Mouse (Mus musculus) kidney, adult 2 months (tissue): Measurements from ENCODE around the gene Myh11. TPM values are rescaled to one million over a fixed set of nuclear protein-coding genes. Genes with fewer than 3 reads are reported as not detected.

Source experiments
- DNase-seq: peaks from one replicate; pipeline ENCODE4 v3.0.0; 2021
- H3K27ac ChIP-seq: fragments of 200-500 bp; 2 replicates; pipeline ENCODE4 v1.5.1; 2012; ENCODE audit warnings: low read depth, low read length, control low read depth, inconsistent platforms; ENCODE audit not compliant: insufficient read depth
- H3K27me3 ChIP-seq: fragments of 200-500 bp; replicated peaks from 2 replicates; pipeline ENCODE4 v1.6.1; 2012; ENCODE audit warnings: mild to moderate bottlenecking, moderate library complexity, low read length, inconsistent platforms; ENCODE audit not compliant: control insufficient read depth, insufficient read depth
- H3K36me3 ChIP-seq: fragments of 200-500 bp; 2 replicates; pipeline ENCODE4 v1.6.1; 2012; ENCODE audit warnings: mild to moderate bottlenecking, moderate library complexity, low read length, inconsistent platforms; ENCODE audit not compliant: control insufficient read depth, insufficient read depth
- H3K4me1 ChIP-seq: fragments of 200-500 bp; 2 replicates; pipeline ENCODE4 v1.6.1; 2011; ENCODE audit warnings: low read length; ENCODE audit not compliant: control insufficient read depth, insufficient read depth
- H3K4me3 ChIP-seq: fragments of 200-500 bp; 2 replicates; pipeline ENCODE4 v1.5.1; 2011; ENCODE audit warnings: mild to moderate bottlenecking, low read depth, low read length, control low read depth; ENCODE audit not compliant: insufficient read depth
- CTCF ChIP-seq: fragments of 200-500 bp; conservative IDR thresholded peaks from 2 replicates; pipeline ENCODE4 v1.5.1; 2011; ENCODE audit warnings: low read depth, mild to moderate bottlenecking, control low read depth, low read length, moderate library complexity, mixed read lengths; ENCODE audit not compliant: insufficient read depth, insufficient read length
- POLR2A ChIP-seq: fragments of 200-500 bp; IDR thresholded peaks from one replicate; pipeline ENCODE4 v1.6.1; 2011; ENCODE audit warnings: low read depth, low read length, control low read depth
- WGBS: fragments of 180-500 bp; shearing (Covaris S2); methylation state at CpG from one replicate; pipeline ENCODE4 v1.1.7; 2018; 5-methylcytosine and 5-hydroxymethylcytosine counted together
- polyA plus RNA-seq: library from polyadenylated mRNA; depleted of rRNA; stranded (reverse); fragments of >200 nt; gene quantifications from 2 replicates; pipeline ENCODE4 v1.2.3, GENCODE M21; 2012

The Myh11 gene
- polyA plus RNA-seq, 1 experiment, result 5.9 TPM

DNA sequence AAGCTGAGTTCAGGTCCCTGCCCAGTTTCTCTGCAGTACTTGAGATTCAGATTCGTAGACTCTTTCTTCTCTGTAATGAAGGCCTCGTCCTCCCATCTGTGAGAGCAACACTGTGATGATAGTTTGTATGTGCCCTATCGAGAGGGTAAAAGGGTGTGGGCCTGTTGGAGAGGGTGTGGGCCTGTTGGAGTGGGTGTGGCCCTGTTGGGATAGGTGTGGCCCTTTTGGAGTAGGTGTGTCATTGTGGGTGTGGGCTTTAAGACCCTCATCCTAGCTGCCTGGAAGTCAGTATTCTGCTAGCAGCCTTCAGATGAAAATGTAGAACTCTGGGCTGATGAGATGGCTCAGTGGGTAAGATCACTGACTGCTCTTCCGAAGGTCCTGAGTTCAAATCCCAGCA lies 124.7 kb downstream of the Myh11 start:
- TF ChIP-seq CTCF, result no peak
- no peak for TF ChIP-seq POLR2A
- Histone ChIP-seq H3K36me3 (no peaks in the 10 kb centered on the region; the same call in none of the 2 replicates), H3K27ac (no peak overlapping the region), H3K4me3 (no peak overlapping the region), H3K4me1 (peaks cover 2% of the 10 kb centered on the region; the same call in 1 of the 2 replicates), H3K27me3 (no peaks in the 10 kb centered on the region)
- DNase-seq, result no peak
- WGBS, result 88% methylated on average over 4 of the region's 4 CpGs

DNA sequence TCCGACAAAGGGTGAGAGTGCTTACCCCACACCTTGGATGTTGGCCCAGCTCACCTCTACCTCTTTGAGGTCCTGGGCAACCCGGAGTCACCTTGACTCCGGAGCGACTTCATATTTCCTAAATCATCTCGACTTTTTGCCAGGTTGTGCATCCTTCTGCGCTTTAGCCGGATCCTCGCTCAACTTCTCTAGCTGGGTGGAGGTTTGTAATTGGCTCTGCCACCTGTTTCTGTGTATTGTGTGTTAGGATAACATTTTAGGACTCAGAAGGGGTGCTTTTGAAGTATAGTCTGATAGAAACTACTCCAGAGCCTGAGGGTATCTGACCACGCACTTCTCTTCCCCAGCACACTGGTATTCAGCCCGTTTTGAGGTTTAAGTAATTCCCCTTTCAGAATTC lies 127.4 kb downstream of the Myh11 start:
- Histone ChIP-seq H3K4me1 (peaks cover 2% of the 10 kb centered on the region; the same call in 1 of the 2 replicates), H3K36me3 (no peaks in the 10 kb centered on the region), H3K27me3 (no peaks in the 10 kb centered on the region), H3K4me3 (peak overlapping the region; percentile 71), H3K27ac (no peak overlapping the region)
- 9% methylated on average over 10 of the region's 10 CpGs for WGBS
- DNase-seq, result peak; percentile 8
- no peak for TF ChIP-seq CTCF
- no peak for TF ChIP-seq POLR2A

DNA sequence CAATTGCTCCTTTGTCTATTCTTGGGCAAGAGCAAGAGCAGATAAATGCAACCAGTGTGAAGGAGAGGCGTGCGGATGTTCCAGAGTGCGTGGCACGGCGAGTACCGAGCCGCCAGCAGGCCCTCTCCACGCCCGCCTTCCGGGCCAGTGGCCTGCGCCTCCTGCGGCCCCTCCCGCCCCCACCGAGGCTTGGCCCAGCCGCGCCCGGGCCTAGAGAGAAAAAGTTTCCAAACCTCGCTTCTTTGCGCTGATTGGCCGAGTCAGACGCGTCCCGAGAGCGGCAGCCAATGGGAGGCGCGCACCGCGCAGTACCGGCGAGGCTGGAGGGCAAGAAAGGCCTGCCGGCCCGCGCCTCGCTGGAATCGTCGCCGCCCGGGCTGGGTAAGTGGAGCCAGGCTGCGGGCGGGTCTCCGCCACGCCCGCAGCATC lies 128.2 kb downstream of the Myh11 start, which contains the start of the genes Nde1 and Marf1:
Gene Nde1 (plus strand): TSS at position 288 of the 429 bp plus-strand sequence.
Gene Marf1 (minus strand): TSS at position 364 of the 429 bp plus-strand sequence.
- Histone ChIP-seq H3K4me1 (peaks cover 5% of the 10 kb centered on the region; the same call in 1 of the 2 replicates), H3K27me3 (no peaks in the 10 kb centered on the region), H3K27ac (peak within 1 kb of the TSS; percentile 79), H3K4me3 (peak within 1 kb of the TSS; percentile 71), H3K36me3 (no peaks in the 10 kb centered on the region)
- peak; percentile 97 for DNase-seq
- WGBS, result under 1% methylated on average over 40 of the region's 43 CpGs
- TF ChIP-seq POLR2A, result peak; percentile 80
- TF ChIP-seq CTCF, result no peak

DNA sequence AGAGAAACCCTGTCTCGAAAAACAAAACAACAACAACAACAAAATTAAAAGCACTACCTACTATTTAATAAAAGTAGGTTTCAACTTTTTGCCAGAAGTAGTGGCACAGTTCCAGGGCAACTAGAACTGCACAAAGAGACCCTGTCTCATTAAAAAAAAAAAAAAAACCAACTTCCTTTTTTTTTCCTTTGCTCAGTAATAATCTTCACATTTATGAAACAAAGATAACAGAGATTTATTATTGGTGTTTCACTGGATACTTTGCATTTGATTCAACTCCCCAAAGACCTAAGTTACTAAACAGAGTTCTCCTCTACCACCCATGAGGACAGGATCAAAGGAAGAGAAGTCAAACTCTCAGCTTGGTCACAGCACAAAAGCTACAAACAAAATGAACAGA lies 130.2 kb downstream of the Myh11 start:
- Histone ChIP-seq H3K4me1 (peaks cover 8% of the 10 kb centered on the region; the same call in 1 of the 2 replicates), H3K4me3 (no peak overlapping the region), H3K27me3 (no peaks in the 10 kb centered on the region), H3K27ac (no peak overlapping the region), H3K36me3 (no peaks in the 10 kb centered on the region)
- TF ChIP-seq POLR2A, result no peak
- WGBS, result 85% methylated on average over 1 of the region's 1 CpGs
- DNase-seq, result no peak

DNA sequence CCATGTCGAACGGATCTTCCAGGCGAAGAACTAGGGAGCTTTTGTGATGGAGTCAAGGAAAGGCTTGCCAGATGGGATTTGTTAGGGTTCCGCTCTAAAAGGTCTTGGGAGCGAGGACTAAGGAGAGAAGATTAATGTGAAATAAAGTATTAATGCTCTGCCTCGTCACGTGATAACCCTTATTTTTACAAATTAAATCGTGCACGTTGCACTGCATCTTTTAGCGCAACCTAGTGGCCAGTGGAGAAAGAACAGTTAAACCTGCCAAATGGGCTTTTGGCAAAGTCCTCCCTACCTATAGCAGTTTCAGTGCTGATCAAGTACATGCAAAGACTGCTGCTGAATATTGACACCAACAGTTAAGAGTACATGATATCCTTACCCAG lies 131.4 kb downstream of the Myh11 start:
- H3K36me3 ChIP-seq, result no peaks in the 10 kb centered on the region
- no peaks in the 10 kb centered on the region for H3K27me3 ChIP-seq
- peak; percentile 89 for DNase-seq
- WGBS, result under 1% methylated on average over 10 of the region's 10 CpGs
- peaks cover 8% of the 10 kb centered on the region; the same call in 1 of the 2 replicates for H3K4me1 ChIP-seq
- peak overlapping the region; percentile 85 for H3K4me3 ChIP-seq
- TF ChIP-seq POLR2A (no peak), CTCF (peak; percentile 55)
- H3K27ac ChIP-seq, result peak overlapping the region; percentile 100

DNA sequence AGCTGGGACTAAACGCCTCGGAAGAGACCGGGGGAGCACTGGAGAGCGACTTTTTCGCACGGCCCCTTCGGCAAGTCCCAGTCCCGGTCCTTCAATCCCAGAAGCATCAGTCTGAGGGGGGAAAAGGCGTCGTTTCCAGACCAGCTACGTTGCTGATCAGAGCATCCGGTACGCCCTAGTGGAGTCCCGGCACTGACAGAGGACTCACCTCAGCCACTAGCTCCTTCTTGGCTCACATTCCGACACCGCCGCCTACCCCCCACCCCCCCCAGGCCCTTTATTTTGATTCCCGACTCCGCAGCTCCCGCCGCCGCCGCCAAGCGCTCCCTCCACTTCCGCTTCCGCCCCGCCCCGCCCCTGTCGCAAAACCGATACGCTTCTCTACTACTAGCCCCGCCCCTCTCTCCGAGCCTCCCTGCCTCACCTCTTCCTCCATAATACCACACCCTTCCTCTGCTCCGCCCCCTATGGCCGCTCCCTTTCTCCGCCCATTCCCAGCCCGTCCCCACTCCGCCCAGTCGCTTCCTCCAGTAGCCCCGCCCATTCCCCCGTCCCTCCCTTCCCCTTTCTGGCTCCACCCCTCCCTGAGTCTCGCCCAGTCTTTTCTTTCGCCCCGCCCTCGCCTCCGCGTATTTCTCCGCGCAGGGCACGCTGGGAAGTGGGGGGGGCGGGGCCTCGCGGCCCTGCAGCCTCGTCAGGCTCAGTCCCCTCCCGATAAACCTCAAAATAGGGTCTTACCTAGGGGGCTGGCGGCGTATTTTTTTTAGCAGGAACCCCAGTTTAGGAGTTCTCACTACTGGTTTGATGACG lies 132.0 kb downstream of the Myh11 start:
- TF ChIP-seq POLR2A (peak; percentile 73), CTCF (no peak)
- Histone ChIP-seq H3K36me3 (no peaks in the 10 kb centered on the region), H3K27ac (peak overlapping the region; percentile 100), H3K4me1 (peaks cover 8% of the 10 kb centered on the region; the same call in 1 of the 2 replicates), H3K4me3 (peak overlapping the region; percentile 98), H3K27me3 (no peaks in the 10 kb centered on the region)
- DNase-seq, result peak; percentile 100
- 2% methylated on average over 50 of the region's 58 CpGs for WGBS

DNA sequence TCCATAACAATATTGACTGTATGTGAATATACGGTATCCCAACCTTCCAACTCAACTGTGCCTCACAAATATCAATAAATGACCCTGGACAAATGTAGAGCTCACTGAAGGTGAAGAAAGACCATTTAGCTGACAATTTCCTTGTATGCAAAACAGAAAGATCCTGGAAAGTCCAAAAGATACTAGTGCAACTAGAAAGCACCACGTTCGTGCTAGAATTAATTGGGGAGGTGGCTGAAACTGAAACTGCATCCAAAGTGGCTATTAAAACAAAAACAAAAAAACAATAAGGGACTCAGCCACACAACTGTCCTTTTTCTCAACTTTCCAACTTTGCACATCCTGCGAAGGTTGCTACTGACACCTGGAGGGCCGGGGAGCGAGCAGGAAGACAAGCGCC lies 132.6 kb downstream of the Myh11 start:
- no peak for DNase-seq
- peaks cover 6% of the 10 kb centered on the region; the same call in 1 of the 2 replicates for H3K4me1 ChIP-seq
- H3K36me3 ChIP-seq, result no peaks in the 10 kb centered on the region
- H3K27me3 ChIP-seq, result no peaks in the 10 kb centered on the region
- peak overlapping the region; percentile 98 for H3K4me3 ChIP-seq
- H3K27ac ChIP-seq, result peak overlapping the region; percentile 83
- TF ChIP-seq CTCF, result 0 out of 2 replicates have a peak, but pooled peaks have one; percentile 15
- TF ChIP-seq POLR2A, result no peak
- WGBS, result 5% methylated on average over 7 of the region's 7 CpGs
